Mouse (Mus musculus) heart, adult 9 months (tissue): ENCODE measurements around the gene Pafah1b2.
A peak's percentile ranks its signal among the peaks of the same experiment; 100 is the strongest.

ENCODE experiments used
- DNase-seq, 2 experiments: peaks; one replicate each; pipeline ENCODE4 v3.0.0; 2022; ENCODE audit warnings: low spot score in 2 of 2

The Pafah1b2 gene

DNA sequence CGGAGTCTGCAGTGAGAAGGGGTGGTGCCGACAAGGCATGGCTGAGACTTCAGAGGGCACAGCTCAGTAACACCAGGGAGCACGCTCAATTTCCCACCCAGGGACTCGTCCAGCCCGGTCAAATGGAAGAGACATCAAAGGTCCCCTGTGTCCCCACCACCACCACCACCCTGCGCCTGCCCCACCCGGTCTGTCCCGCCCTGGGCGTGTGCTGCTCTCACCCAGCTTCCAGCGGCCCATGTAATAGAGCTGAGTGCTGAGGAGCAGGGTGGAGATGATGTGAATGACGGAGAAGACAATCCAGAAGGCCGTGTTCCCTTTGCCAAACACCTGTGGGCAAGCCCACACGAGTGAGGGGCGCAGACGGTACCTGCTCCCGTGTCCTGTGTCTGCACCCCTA, 70.0 kb downstream of the Pafah1b2 start:
- DNase-seq, result no peak

DNA sequence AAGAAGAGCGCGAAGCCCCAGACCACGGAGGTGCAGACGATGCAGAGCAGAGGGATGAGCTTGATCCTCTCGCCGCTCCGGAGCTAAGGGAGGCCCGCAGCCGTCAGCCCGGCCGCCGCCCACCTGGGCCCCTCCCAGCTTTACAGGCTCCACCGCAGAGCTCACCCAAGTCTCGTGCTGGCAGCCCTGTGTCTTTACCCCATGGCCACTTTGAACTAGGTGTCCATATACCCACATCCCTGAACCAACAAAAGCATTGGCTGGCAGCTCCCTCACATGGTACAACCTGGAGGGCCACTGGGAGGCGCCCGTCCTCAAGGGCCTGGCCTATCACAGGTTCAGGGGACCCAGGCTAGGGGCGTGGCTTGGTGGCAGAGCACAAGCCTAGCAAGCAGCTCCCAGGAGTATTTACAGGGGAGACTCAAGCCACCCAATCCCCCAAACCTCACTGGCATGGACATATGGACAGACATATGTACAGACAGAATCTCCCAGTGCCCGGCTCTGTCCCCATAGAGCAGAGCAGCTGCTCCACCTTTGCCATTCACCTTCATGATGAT, 71.1 kb downstream of the Pafah1b2 start:
- no peak for DNase-seq

DNA sequence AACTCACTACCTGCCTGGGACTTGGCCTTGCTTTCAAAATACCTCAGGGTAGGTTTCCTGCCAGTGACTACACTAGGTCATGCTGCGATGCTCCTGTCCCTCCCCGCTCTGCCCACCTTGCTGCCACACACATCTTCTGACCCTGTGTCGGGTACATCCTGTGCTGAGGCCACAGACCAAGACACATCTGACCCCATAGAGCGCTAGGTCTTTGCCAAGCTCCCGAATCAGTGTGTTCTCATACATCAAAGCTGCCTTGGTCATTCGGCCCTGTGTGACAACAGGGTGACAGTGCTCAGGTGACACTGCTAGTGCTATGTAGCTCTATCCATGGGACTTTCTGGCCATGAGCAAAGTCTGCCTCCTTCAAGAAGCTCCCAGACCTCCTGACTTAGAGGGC, 72.7 kb downstream of the Pafah1b2 start:
- DNase-seq, result no peak

DNA sequence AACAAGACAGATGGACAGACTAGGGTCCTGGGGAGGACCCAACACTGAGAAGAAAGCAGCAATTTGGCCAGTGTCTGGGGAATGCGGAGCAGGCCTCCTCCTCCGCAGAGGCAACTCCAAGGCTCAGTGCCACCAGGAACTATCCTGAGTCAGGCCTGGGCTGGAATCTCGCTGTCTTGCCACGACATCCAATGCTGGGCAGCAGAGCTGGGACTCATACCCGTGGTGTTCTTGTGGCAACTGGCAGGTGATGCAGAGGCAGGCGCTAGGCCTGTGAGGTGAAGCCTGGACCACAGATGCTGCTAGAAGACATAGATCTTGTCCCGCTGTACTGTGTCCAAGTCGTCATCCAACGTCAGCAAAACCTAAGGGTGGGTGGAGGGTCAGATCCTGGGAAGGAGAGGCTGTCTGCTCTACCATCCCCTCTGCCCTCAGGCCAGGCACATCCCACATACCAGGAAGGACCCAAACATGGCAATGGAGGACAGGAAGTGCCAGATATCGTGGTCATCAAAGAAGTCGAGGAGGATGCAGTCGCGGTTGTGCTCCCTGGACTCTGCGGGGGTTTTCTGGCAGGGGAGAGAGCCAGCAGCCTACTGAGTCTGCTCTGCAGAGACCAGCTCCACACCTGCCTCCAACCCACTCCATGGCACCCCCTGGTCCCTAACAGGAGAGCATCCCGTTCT, 73.4 kb downstream of the Pafah1b2 start:
- no peak for DNase-seq

DNA sequence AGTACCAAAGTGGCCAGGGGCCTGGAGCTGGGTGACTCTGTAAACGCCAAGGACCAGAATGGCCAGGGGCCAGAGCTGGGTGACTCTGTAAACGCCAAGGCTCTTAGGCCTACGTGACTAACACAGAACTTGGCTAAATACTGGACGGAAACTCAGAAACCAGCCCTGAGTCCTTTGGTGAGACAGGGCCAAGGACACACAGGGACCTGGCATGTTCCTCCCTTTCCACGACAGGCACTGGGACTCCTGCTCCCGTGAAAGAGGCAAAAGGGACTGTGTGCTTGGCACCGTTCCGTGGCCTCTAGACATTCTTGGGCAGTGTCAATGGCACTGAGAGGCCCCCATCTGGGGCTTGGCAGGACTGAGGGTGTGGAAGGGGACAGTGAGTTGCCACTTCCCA, 74.4 kb downstream of the Pafah1b2 start:
- DNase-seq, result peak in 1 of 2 experiments; percentile 38

DNA sequence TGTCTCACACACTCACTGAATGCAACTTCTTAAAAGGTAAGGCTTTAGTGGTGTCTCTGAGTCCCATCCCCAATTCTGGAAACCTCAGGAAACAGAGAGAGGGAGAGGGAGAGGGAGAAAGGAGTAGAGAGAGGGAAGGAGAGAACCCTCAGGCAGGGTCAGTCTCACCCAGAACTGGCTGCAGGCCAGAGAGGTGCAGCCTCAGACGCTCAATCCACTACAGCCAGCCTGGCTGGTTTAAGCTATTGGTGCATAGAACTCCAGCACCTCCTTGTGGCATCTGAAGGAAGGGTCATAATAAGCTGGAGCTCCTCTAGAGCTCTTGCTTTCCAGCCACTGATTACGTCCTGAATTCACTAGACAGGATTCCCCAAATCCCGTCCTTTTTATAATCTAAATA, 75.6 kb downstream of the Pafah1b2 start:
- peak in 1 of 2 experiments; percentile 60 for DNase-seq

DNA sequence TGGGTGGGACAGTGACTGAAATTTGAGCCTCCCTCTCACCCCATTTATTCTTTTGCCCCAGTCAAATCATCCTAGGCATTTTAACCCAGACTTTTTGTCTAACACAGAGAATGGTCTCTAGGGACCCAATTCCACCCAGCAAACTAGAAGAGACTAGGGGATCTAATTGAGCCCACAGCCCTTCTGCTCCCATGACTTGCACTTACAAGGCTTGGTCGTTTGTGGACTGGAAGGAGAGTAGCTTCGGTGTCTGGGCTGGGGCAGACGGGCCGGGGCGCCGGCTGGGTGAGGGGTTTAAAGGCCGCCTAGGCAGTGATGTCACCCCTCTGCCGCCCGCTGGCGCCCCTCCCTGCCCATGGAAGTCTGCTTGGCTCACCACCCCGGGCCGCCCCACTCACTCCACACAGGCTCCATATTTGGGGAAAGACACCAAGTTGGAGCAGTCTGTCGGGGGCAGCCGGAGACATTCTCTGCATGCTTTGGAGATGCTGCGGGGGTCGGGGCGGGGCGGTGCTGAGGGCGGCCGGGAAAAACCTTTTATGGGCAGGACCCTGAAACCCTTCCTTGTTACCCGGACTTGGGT, 76.8 kb downstream of the Pafah1b2 start, which contains the start of gene Tagln:
Tagln (minus strand) TSS at position 431 of the 583 bp plus-strand sequence.
- DNase-seq, result no peak

DNA sequence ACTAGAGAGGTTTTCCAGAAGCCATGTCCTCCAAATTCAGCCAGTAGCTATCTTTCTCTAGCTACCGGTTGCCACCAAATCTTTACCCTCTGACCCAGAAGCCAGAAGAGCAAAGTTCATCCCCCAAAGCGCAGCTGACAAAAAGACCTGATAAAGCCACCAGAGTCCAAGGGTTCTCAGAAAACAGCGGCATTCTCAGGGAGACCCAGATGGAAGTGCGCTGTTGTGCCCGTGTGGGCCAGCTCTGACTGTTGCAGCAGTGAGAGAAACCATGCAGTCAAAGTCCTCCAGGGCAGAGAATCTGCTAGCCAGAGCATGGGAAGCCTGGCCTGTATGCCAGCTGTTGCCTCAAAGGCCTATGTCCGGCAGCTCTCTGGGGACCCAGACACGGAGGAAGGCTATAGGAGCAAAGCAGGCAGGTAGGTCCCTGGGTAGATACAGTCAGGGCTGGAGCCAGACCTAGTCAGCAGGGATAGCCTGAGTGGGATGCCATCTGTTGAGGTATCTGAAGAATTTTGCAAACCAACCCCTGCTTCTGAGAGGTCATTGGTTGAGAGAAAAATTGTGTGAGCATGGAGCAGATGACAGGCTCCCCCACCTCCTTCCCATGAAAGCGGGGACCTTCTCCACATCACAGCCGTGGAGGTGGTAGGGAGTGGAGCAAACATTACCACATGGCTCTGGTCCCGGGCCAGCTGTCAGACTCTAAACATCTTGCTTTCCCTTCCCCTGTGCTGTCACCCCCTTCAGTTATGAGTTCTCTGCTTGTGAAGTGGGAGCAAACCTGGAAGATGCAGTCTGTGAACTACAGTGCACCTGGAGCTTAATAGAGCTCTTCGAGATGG, 79.7 kb downstream of the Pafah1b2 start:
- no peak for DNase-seq

DNA sequence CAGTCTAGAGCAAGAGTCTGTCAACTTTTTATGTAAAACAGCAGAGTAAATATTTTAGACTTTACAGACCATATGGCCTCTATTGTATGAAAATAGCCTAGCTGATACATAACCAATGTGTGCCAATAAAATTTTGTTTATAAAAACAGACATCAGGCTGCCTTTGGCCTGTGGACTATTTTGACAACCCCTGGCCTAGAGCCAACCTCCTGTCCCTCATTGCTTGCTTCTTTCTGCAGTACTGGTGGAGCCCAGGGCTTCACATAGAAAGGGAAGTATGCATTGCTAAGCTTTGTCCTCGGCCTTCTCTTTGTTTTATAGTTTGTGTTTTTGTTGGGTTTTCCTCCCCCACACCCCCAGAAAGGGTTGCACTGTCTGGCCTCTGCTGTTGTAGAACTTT, 80.5 kb downstream of the Pafah1b2 start:
- no peak for DNase-seq

DNA sequence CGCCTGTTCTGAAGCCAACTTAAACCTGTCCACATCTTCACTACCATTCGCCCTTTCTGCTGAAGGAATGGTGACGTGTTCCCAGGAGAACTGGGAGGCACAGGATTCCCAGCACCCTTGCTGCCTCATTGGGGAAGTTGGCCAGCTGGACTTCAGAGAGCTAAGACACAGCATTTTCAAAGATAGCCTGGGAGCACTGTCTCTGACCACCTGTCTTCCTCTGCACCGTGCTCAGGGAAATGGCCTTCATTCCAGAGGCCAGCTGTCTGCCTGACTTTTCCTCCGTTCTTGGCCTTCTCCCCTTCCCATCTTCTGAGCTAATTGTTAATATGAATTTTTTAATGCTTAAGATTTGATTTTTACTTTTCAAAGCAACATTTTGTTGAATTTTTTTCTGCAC, 83.2 kb downstream of the Pafah1b2 start:
- no peak for DNase-seq

DNA sequence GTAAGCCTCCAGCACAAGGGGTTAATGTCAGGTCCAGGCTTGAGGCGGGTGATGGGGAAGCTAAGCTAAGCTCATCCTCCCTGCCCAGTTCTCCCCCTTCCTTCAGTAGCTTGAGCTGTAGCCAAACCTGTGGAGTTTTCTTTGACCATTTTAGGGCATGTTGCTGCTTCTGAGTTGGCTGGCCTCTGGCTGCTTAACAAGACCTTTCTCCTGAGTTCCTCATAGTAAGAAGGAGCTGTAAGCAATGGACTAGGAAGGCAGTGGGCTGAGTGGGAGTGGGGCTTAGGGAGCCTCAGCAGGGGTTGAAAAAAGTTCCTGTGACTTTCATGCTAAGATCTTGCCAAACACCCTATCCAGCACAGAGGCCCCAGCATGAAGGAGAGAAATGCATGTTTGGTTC, 92.6 kb downstream of the Pafah1b2 start:
- no peak for DNase-seq

DNA sequence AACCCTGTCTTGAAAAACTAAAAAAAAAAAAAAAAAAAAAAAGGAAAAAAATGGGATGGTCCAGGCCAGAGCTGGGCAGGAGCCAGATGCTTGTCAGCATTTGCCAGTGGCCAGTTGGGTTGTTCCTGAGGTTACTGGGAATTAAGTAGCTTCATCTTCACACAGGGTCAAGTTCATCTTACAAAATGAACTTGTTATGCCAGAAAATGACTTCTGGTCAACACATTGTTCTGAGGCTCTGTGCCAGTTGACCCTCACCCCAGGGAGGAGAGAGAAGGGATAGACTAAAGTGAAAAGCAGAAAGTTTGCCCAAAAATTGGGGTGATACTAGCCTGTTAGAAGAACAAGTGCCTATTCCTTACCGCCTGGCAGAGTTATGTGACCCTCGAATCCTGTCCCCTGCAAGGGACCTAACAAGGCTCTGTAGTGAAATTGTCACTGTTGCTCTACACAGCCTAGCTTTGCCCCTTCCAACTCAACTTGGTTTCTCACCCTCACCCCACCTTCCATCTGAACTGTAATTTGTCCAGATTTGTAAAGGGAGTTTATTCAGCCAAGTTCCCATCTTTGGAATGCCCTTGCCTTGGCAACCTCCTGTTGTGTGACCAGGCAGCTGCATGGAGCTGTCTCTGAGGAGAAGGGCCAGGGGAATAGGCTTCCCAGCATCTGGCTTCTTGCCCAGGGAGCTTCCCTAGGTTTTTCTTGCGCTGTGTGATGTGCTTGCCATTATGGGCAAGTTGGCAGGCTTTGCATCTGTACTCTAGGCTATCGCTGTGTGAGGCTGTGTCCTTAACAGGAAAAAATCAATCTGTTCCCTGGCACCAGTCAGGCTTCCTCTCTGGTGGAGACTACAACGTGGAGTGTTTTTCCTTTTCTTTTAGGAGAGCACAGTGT, 95.2 kb downstream of the Pafah1b2 start:
- peak; percentile 61 to 64 for DNase-seq

DNA sequence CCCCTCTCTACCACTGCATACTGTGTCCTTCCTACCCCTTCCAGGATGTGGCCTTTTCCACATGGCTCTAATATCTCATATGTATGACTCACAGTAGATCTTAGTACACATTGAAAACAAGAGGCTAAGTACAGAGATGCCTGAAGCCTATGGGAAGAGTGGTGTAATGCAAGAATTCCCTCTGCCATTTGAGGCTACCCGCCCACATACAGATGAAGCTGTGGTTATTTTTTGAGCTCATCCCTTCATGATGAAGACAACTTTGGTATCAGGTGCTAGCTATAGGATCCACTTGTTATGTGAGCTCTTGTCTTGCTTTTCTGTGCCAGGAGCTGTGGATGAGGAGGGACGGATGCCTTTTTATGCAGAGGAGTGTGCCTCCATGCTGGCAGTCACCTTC, 96.8 kb downstream of the Pafah1b2 start:
- no peak for DNase-seq
